Mouse (Mus musculus): ENCODE measurements at regions not wholly inside any gene's neighbourhood (a gene's known extent, or its start where the extent isn't known, plus 50 kb on each side); places are given as distances from the start of the nearest gene placed in this dataset.
A peak's percentile ranks its signal among the peaks of the same experiment; 100 is the strongest.

DNA sequence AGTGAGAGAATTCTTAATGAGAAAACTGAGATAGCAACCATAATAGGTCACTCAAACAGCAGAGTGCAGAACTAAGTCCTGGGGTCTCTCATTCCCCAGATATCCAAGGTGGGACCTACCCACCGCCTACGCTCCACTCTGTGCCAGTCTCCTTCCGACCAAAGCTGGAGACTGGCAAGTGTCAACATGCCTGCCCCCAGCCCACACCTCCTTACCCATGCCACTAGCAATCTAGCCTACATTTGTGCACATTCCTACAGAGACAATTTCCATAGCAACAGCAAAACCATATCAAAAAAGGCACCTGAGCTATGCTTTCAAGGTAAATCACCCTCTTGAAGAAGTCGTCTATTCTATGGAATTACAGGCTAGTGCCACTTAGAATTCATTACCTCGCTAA lies 97.3 kb upstream of the Ankrd1 start:
- Histone ChIP-seq H3K27me3 (replicated peaks) (no peaks in the 10 kb centered on the region), H3K4me1 (peaks cover 12% of the 10 kb centered on the region), H3K9ac (replicated peaks) (no peak overlapping the region), H3K27ac (replicated peaks) (no peak overlapping the region), H3K9me3 (replicated peaks) (no peaks in the 10 kb centered on the region), H3K4me3 (replicated peaks) (no peak overlapping the region), H3K4me2 (no peak overlapping the region), H3K36me3 (no peaks in the 10 kb centered on the region)
- no peak for ATAC-seq (ENCODE audit: low FRiP score)
- 85% methylated on average over 5 of the region's 5 CpGs for WGBS

DNA sequence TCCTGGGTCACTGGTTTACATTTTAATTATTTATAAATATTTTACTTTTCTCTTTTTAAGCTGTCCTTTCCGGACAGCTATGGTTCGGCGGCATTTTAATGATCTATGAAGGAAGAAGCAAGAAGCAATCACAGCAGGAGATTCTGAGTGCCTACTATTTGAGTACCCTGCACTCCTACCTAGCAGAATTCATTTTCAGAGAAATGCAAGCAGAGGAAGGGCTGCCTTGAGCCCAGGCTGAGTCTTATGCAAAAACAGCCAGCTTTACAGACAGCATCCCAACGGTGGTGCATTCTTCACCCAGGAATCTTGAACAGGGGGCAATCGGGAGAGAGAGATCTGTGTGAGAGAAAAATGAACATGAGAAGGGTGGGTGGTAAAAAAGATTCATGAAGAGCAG lies 97.7 kb upstream of the Ankrd1 start:
- no peak overlapping the region for H3K27ac ChIP-seq (replicated peaks)
- H3K4me2 ChIP-seq, result no peak overlapping the region
- H3K9ac ChIP-seq (replicated peaks), result no peak overlapping the region
- H3K4me3 ChIP-seq (replicated peaks), result no peak overlapping the region
- H3K36me3 ChIP-seq, result no peaks in the 10 kb centered on the region
- no peaks in the 10 kb centered on the region for H3K27me3 ChIP-seq (replicated peaks)
- WGBS, result 59% methylated on average over 5 of the region's 5 CpGs
- H3K4me1 ChIP-seq, result peaks cover 12% of the 10 kb centered on the region
- H3K9me3 ChIP-seq (replicated peaks), result no peaks in the 10 kb centered on the region
- ATAC-seq (ENCODE audit: low FRiP score), result no peak

DNA sequence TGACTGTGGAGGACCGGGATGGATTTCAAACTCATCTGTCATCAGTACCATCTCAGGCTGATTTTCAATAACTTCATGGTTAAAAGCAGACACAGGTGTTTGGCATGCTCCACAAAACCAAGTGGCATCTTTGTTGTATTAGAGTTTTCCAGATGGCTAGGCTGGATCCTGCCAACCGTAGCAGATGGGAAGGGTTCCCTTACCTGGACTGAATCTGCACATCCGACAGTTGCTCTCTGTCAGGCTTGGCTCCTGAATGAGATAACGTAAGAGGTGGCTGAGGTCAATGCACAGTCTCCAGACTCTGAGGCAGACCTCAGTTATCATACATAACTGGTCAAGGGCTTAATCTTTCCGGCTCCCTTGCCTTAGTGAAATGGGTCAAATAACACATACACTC lies 99.0 kb upstream of the Ankrd1 start:
- Histone ChIP-seq H3K4me1 (peaks cover 7% of the 10 kb centered on the region), H3K4me2 (no peak overlapping the region), H3K9ac (replicated peaks) (no peak overlapping the region), H3K9me3 (replicated peaks) (no peaks in the 10 kb centered on the region), H3K27me3 (replicated peaks) (no peaks in the 10 kb centered on the region), H3K4me3 (replicated peaks) (no peak overlapping the region), H3K27ac (replicated peaks) (no peak overlapping the region), H3K36me3 (no peaks in the 10 kb centered on the region)
- no peak for ATAC-seq (ENCODE audit: low FRiP score)
- WGBS, result 84% methylated on average over 5 of the region's 5 CpGs

DNA sequence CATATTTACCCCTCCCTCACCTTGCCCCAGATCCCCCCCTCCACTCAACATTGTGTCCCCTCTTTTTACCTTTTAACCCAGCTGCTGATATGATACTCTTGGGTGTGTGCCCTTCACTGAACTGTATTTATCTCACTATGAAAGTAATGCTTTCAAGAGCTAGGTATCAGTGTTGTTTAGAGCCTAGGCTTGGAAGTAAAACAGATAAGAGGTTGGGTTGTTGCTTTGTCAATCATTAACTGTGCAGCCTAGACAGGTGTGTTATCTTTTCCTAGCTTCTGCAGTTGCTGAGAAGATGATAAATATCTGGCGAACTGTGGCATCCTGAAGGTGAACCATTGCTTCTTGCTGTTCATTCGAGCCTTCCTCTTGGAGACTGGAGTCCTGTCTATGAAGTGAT lies 101.2 kb upstream of the Ankrd1 start:
- Histone ChIP-seq H3K9me3 (replicated peaks) (no peaks in the 10 kb centered on the region), H3K4me1 (no peaks in the 10 kb centered on the region), H3K27ac (replicated peaks) (no peak overlapping the region), H3K4me3 (replicated peaks) (no peak overlapping the region), H3K9ac (replicated peaks) (no peak overlapping the region), H3K36me3 (no peaks in the 10 kb centered on the region), H3K27me3 (replicated peaks) (no peaks in the 10 kb centered on the region), H3K4me2 (no peak overlapping the region)
- ATAC-seq (ENCODE audit: low FRiP score), result no peak
- WGBS, result 79% methylated on average over 2 of the region's 2 CpGs

DNA sequence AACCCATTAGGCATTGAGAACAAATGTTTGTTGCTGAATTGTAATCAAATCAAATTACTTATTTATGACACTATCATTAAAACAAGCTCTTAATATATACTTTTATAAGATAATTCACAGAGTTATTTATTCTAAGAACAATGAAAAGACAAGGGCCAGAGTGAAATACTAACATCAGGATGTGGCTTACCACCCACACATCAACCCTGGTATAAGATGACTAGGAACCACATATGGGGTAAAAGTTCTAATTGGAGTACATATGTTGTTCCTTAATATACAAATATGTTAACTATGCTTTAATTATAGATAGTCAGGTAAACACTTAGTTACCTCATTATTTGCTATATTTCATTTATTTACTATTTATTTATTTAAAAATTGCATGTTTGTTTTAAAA lies 101.7 kb upstream of the Ankrd1 start:
- H3K4me3 ChIP-seq (replicated peaks), result no peak overlapping the region
- H3K36me3 ChIP-seq, result no peaks in the 10 kb centered on the region
- no peak for ATAC-seq (ENCODE audit: low FRiP score)

DNA sequence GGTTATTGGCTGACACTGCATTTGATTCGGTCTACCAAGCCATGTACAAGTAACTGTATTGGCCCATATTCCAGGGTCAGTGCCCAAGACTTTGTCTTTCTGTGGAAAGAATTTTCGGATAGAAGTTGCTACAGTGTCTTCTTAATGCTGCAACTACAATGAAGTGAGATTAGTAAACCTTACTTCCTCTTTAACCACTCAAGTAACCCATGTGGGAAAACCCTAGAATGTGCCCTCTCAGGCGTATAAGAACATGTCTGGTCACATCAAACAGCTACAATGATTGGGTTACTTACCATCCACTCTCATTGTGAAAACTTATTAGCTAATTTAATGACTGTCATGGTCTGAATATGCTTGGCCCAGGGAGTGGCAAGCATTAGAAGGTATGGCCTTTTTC lies 102.3 kb upstream of the Ankrd1 start:
- Histone ChIP-seq H3K9ac (replicated peaks) (no peak overlapping the region), H3K4me1 (no peaks in the 10 kb centered on the region), H3K27me3 (replicated peaks) (no peaks in the 10 kb centered on the region), H3K4me3 (replicated peaks) (no peak overlapping the region), H3K9me3 (replicated peaks) (no peaks in the 10 kb centered on the region), H3K27ac (replicated peaks) (no peak overlapping the region), H3K36me3 (no peaks in the 10 kb centered on the region), H3K4me2 (no peak overlapping the region)
- ATAC-seq (ENCODE audit: low FRiP score), result no peak
- 86% methylated on average over 3 of the region's 3 CpGs for WGBS

More for the DNA sequence above, 101.7 kb upstream of the Ankrd1 start:
- H3K9ac ChIP-seq (replicated peaks), result no peak overlapping the region
- H3K27me3 ChIP-seq (replicated peaks), result no peaks in the 10 kb centered on the region
- no peaks in the 10 kb centered on the region for H3K4me1 ChIP-seq
- H3K9me3 ChIP-seq (replicated peaks), result no peaks in the 10 kb centered on the region
- H3K4me2 ChIP-seq, result no peak overlapping the region
- H3K27ac ChIP-seq (replicated peaks), result no peak overlapping the region

DNA sequence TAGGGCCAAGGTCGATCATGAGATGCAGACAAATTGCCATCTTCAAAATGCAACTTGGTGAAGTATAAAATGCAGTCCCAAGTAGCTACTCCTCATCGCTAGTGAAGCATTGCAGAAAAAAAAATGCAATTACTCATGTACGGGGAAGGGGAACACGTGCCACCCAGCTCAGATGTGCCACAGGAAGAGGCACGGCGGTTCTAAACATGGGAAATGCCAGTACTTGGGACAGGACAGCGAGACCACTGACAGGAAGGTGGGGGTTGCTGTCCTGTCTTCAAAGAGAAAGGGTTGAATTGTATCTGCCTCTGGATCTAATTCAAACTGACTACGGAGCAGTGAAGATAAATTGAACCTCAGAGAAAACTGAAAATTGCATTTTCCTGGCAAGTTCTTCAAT lies 104.6 kb upstream of the Ankrd1 start:
- no peak overlapping the region for H3K4me3 ChIP-seq (replicated peaks)
- H3K27me3 ChIP-seq (replicated peaks), result no peaks in the 10 kb centered on the region
- 0 out of 2 replicates have a peak, but pooled peaks cover 5% of the 10 kb centered on the region for H3K4me1 ChIP-seq
- no peak for ATAC-seq (ENCODE audit: low FRiP score)
- no peaks in the 10 kb centered on the region for H3K9me3 ChIP-seq (replicated peaks)
- H3K9ac ChIP-seq (replicated peaks), result no peak overlapping the region
- no peak overlapping the region for H3K27ac ChIP-seq (replicated peaks)
- H3K4me2 ChIP-seq, result no peak overlapping the region
- H3K36me3 ChIP-seq, result no peaks in the 10 kb centered on the region
- 73% methylated on average over 8 of the region's 8 CpGs for WGBS

DNA sequence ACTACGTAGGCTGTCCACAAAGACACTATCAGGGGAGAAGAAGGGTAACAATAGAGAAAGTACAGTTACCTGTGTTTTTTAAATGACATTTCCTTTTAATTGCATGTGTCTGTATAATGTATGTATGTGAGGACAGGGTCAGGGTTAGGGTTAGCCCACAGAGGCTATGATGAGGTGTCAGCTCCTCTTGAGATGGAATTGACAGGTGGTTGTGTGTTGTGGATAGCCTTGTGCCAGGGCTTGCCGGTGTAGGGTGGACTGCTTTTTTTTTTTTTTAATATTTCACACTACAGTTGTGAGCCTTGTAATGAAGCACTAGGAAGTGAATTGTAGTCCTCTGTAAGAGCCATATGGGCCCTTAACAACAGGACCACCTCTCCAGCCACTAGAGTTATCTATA lies 105.7 kb upstream of the Ankrd1 start:
- no peak for ATAC-seq (ENCODE audit: low FRiP score)
- Histone ChIP-seq H3K27me3 (replicated peaks) (no peaks in the 10 kb centered on the region), H3K9ac (replicated peaks) (no peak overlapping the region), H3K4me2 (no peak overlapping the region), H3K27ac (replicated peaks) (no peak overlapping the region), H3K4me3 (replicated peaks) (no peak overlapping the region), H3K9me3 (replicated peaks) (no peaks in the 10 kb centered on the region), H3K36me3 (no peaks in the 10 kb centered on the region), H3K4me1 (0 out of 2 replicates have a peak, but pooled peaks cover 5% of the 10 kb centered on the region)
- WGBS, result 90% methylated on average over 2 of the region's 2 CpGs

DNA sequence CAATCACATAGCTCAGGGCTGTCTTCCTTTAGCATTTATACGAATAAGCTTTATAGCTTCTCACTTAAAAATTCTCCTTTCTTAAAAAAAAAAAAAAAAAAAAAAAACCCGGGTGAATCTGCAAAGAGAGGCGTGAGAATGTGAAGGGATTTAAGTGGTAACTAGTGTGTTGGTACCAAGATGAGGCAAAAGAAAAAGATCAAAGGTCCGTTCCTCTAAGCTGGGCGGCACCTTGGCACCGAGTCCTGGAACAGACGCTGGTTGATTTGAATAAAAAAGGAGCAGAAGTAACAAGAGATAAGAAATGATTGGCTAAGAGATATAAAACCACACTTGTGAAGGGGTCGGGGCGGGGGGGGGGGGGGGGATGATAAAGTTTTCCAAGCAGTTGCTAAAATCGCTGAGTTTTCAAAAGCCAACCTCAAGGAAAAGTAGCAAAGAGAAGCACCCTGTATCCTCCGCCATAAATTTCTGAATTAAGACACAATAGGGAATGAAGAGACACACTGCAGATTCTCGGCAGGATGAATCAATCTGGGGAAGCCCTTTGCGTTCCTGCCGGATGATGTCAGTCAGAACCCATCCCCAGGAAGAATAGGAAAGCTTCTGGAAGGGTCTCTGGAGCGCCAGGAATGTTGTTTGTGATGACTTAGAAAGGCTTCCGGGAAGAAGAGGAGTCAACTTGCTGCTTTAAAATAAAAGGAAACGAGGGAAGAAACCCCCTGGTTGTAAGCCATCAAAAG lies 107.7 kb upstream of the Ankrd1 start:
- ATAC-seq (ENCODE audit: low FRiP score), result no peak

DNA sequence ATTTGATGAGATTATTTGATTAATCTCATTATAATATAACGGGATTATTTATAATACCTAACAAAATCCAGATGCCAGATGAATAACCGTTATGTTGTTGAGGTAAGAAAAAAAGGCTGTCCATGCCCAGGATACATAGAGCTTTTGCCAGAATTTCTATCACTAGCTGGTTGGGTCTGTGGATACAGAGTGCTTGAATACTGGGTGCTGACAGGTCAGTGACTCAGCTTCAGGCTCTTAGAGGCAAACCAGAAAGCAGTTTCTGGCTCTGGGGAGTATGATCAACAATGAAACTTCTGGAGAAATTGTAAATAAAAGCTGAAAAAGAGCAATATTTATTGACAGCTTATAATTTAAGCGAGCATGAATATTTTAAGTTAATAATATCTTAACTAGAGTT lies 109.4 kb upstream of the Ankrd1 start:
- ATAC-seq (ENCODE audit: low FRiP score), result no peak
- Histone ChIP-seq H3K9me3 (replicated peaks) (no peaks in the 10 kb centered on the region), H3K9ac (replicated peaks) (no peak overlapping the region), H3K36me3 (no peaks in the 10 kb centered on the region), H3K27ac (replicated peaks) (no peak overlapping the region), H3K4me1 (0 out of 2 replicates have a peak, but pooled peaks cover 5% of the 10 kb centered on the region), H3K27me3 (replicated peaks) (no peaks in the 10 kb centered on the region), H3K4me3 (replicated peaks) (no peak overlapping the region), H3K4me2 (no peak overlapping the region)
- 92% methylated on average over 3 of the region's 3 CpGs for WGBS

More for the DNA sequence above, 107.7 kb upstream of the Ankrd1 start:
- H3K4me1 ChIP-seq, result 0 out of 2 replicates have a peak, but pooled peaks cover 5% of the 10 kb centered on the region
- no peaks in the 10 kb centered on the region for H3K36me3 ChIP-seq
- no peaks in the 10 kb centered on the region for H3K27me3 ChIP-seq (replicated peaks)
- H3K4me3 ChIP-seq (replicated peaks), result no peak overlapping the region
- no peak overlapping the region for H3K9ac ChIP-seq (replicated peaks)
- H3K9me3 ChIP-seq (replicated peaks), result no peaks in the 10 kb centered on the region
- peak overlapping the region; percentile 33 for H3K4me2 ChIP-seq
- no peak overlapping the region for H3K27ac ChIP-seq (replicated peaks)
- 26% methylated on average over 16 of the region's 17 CpGs for WGBS

DNA sequence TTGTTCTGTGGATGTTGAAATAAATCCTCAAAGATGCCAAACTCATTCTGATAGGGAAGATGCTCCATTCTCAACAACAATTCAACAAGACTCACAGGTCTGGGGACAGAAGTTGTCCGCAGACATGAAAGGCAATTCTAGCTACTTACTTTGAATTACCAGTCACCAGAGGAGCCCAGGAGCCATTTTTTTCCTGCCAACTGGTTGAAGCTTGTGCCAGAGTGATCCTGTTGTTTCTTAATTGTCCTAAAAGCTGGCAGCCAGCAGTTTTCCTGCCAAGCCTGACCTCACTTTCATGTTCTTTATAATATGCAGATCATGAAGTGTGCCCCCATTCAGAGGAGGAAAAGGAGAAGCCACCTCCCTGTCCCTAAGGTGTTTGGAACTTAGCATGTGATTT lies 110.0 kb upstream of the Ankrd1 start:
- no peak overlapping the region for H3K4me3 ChIP-seq (replicated peaks)
- no peaks in the 10 kb centered on the region for H3K36me3 ChIP-seq
- H3K27ac ChIP-seq (replicated peaks), result no peak overlapping the region
- 0 out of 2 replicates have a peak, but pooled peaks cover 5% of the 10 kb centered on the region for H3K4me1 ChIP-seq
- no peak overlapping the region for H3K4me2 ChIP-seq
- ATAC-seq (ENCODE audit: low FRiP score), result no peak
- WGBS, result 51% methylated on average over 1 of the region's 1 CpGs
- H3K27me3 ChIP-seq (replicated peaks), result no peaks in the 10 kb centered on the region
- no peaks in the 10 kb centered on the region for H3K9me3 ChIP-seq (replicated peaks)
- no peak overlapping the region for H3K9ac ChIP-seq (replicated peaks)

DNA sequence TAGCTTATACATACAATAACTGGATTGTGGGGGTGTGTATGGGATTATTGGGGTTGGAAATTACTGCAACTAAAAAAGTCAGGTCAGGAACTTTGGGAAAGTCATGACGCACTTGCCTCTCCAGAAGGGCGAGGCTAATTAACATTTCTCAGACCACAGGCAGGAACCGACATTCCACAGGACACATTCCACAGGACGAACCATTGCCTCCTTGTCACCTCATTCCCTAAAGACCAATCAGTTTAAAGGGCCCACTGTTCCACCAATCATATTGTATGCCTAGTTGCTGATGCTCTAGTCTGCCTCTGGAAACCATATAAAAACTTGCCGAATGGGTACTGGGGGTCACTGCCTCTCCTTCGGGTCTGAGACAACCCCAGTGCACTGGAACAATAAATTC lies 113.0 kb upstream of the Pcgf5 start:
- Histone ChIP-seq H3K9me3 (replicated peaks) (no peaks in the 10 kb centered on the region), H3K4me2 (no peak overlapping the region), H3K36me3 (no peaks in the 10 kb centered on the region), H3K4me3 (replicated peaks) (no peak overlapping the region), H3K9ac (replicated peaks) (no peak overlapping the region), H3K27ac (replicated peaks) (no peak overlapping the region), H3K27me3 (replicated peaks) (no peaks in the 10 kb centered on the region), H3K4me1 (no peaks in the 10 kb centered on the region)
- WGBS, result 78% methylated on average over 6 of the region's 6 CpGs
- ATAC-seq (ENCODE audit: low FRiP score), result no peak

Data from neural tube, embryonic 15.5 days (tissue).